Mouse (Mus musculus) CH12.LX (cell line): ENCODE data around the gene Ncf2. TPM values are rescaled to one million over a fixed set of nuclear protein-coding genes. Genes with fewer than 3 reads are reported as not detected.

Experiments used
- DNase-seq: peaks from one replicate; pipeline ENCODE4 v3.0.0-alpha.2; 2013; ENCODE audit errors: extremely low read depth
- H3K27ac ChIP-seq: 2 replicates; pipeline ENCODE4 v1.5.1; 2012; ENCODE audit warnings: low read depth, mild to moderate bottlenecking, control low read depth, moderate library complexity; ENCODE audit not compliant: insufficient read depth
- H3K27me3 ChIP-seq: replicated peaks from 2 replicates; pipeline ENCODE3; 2012; ENCODE audit warnings: inconsistent platforms
- H3K36me3 ChIP-seq, 2 experiments: replicated peaks in 1 of 2; 2 replicates each; pipeline versions ENCODE3 to v1.6.1; 2012; ENCODE audit warnings: inconsistent platforms in 1 of 2, low read length in 1 of 2, mild to moderate bottlenecking in 1 of 2, mixed read lengths in 1 of 2, moderate library complexity in 1 of 2; ENCODE audit not compliant: control insufficient read depth in 1 of 2, insufficient read depth in 1 of 2
- H3K4me1 ChIP-seq, 2 experiments: 2 replicates each; pipeline ENCODE4 v1.6.1; 2012; ENCODE audit warnings: inconsistent platforms in 1 of 2, moderate library complexity in 1 of 2; ENCODE audit not compliant: insufficient read depth in 2 of 2, control insufficient read depth in 1 of 2
- H3K4me2 ChIP-seq: 2 replicates; pipeline ENCODE4 v1.6.1; 2012; ENCODE audit warnings: low read depth, mild to moderate bottlenecking, control low read depth; ENCODE audit not compliant: poor library complexity, insufficient read depth, severe bottlenecking
- H3K4me3 ChIP-seq, 3 experiments: fragments of 150-350 bp in 1 of 3; sonication (generic) in 1 of 3; replicated peaks in 1 of 3; 2 replicates each; pipeline versions ENCODE3 to v1.5.1; 2011 to 2012; ENCODE audit warnings: low read depth in 2 of 3, low read length in 2 of 3, mild to moderate bottlenecking in 2 of 3, moderate library complexity in 2 of 3, control low read depth in 1 of 3, improper control_type of control experiment in 1 of 3, inconsistent platforms in 1 of 3, mixed read lengths in 1 of 3; ENCODE audit not compliant: poor library complexity in 1 of 3
- H3K79me2 ChIP-seq: replicated peaks from 2 replicates; pipeline ENCODE4 v1.6.1; 2012; ENCODE audit warnings: mild to moderate bottlenecking, moderate library complexity; ENCODE audit not compliant: control insufficient read depth, poor library complexity, insufficient read depth, severe bottlenecking; ENCODE audit errors: extremely low read depth
- H3K9ac ChIP-seq: 2 replicates; pipeline ENCODE4 v1.6.1; 2012; ENCODE audit warnings: low read depth, mild to moderate bottlenecking, control low read depth, moderate library complexity; ENCODE audit not compliant: insufficient read depth
- H3K9me3 ChIP-seq: replicated peaks from 2 replicates; pipeline ENCODE3; 2012; ENCODE audit warnings: low read length, inconsistent platforms, mixed read lengths
- CHD1 ChIP-seq: IDR thresholded peaks from 2 replicates; pipeline ENCODE4 v1.6.1; 2012; ENCODE audit warnings: low read depth, low read length, improper control_type of control experiment, inconsistent platforms
- CTCF ChIP-seq, 2 experiments: IDR thresholded peaks in 1 of 2; conservative IDR thresholded peaks in 1 of 2; 2 replicates each; pipeline ENCODE4 v1.5.1; 2011 to 2012; ENCODE audit warnings: low read depth in 2 of 2, low read length in 2 of 2, improper control_type of control experiment in 1 of 2, inconsistent platforms in 1 of 2, mild to moderate bottlenecking in 1 of 2, moderate library complexity in 1 of 2
- EP300 ChIP-seq: IDR thresholded peaks from 2 replicates; pipeline ENCODE4 v1.6.1; 2011; ENCODE audit warnings: low read length, improper control_type of control experiment
- ETS1 ChIP-seq: conservative IDR thresholded peaks from 2 replicates; pipeline ENCODE4 v1.6.1; 2012; ENCODE audit warnings: low read depth, mild to moderate bottlenecking, inconsistent platforms, low read length, improper control_type of control experiment, moderate library complexity
- HCFC1 ChIP-seq: IDR thresholded peaks from 2 replicates; pipeline ENCODE4 v1.6.1; 2012; ENCODE audit warnings: low read depth, mild to moderate bottlenecking, inconsistent platforms, low read length, improper control_type of control experiment
- IRF4 ChIP-seq: IDR thresholded peaks from 2 replicates; pipeline ENCODE4 v1.6.1; 2014; ENCODE audit warnings: low read depth, mild to moderate bottlenecking, inconsistent platforms, low read length, improper control_type of control experiment
- JUN ChIP-seq: IDR thresholded peaks from 2 replicates; pipeline ENCODE4 v1.6.1; 2011; ENCODE audit warnings: low read depth, mild to moderate bottlenecking, low read length, improper control_type of control experiment, moderate library complexity; ENCODE audit not compliant: insufficient read depth
- MAFK ChIP-seq: IDR thresholded peaks from 2 replicates; pipeline ENCODE4 v1.6.1; 2011; ENCODE audit warnings: low read length, improper control_type of control experiment; ENCODE audit not compliant: insufficient replicate concordance
- MAX ChIP-seq: IDR thresholded peaks from 2 replicates; pipeline ENCODE4 v1.6.1; 2011; ENCODE audit warnings: low read length, improper control_type of control experiment
- MAZ ChIP-seq: IDR thresholded peaks from 2 replicates; pipeline ENCODE4 v1.6.1; 2012; ENCODE audit warnings: low read depth, mild to moderate bottlenecking, inconsistent platforms, low read length, improper control_type of control experiment, moderate library complexity
- MEF2A ChIP-seq: IDR thresholded peaks from 2 replicates; pipeline ENCODE4 v1.6.1; 2014; ENCODE audit warnings: low read depth, mild to moderate bottlenecking, inconsistent platforms, low read length, improper control_type of control experiment, borderline replicate concordance
- PAX5 ChIP-seq: IDR thresholded peaks from 2 replicates; pipeline ENCODE4 v1.6.1; 2012; ENCODE audit warnings: low read length, inconsistent platforms, mixed read lengths
- POLR2A ChIP-seq: IDR thresholded peaks from 2 replicates; pipeline ENCODE4 v1.6.1; 2011; ENCODE audit warnings: low read depth, mild to moderate bottlenecking, improper control_type of control experiment, low read length
- RCOR1 ChIP-seq: conservative IDR thresholded peaks from 2 replicates; pipeline ENCODE4 v1.6.1; 2012; ENCODE audit warnings: low read depth, mild to moderate bottlenecking, inconsistent platforms, low read length, improper control_type of control experiment
- UBTF ChIP-seq: IDR thresholded peaks from 2 replicates; pipeline ENCODE4 v1.6.1; 2012; ENCODE audit warnings: low read depth, mild to moderate bottlenecking, inconsistent platforms, low read length, improper control_type of control experiment, moderate library complexity
- USF1 ChIP-seq: IDR thresholded peaks from 2 replicates; pipeline ENCODE4 v1.6.1; 2014; ENCODE audit warnings: low read depth, mild to moderate bottlenecking, inconsistent platforms, low read length, improper control_type of control experiment
- ZC3H11A ChIP-seq: IDR thresholded peaks from 2 replicates; pipeline ENCODE4 v1.6.1; 2012; ENCODE audit warnings: low read depth, mild to moderate bottlenecking, inconsistent platforms, low read length, improper control_type of control experiment
- ZNF384 ChIP-seq: IDR thresholded peaks from 2 replicates; pipeline ENCODE4 v1.6.1; 2012; ENCODE audit warnings: low read depth, low read length, improper control_type of control experiment, inconsistent platforms
- dilution Hi-C: fragments of 300-500 bp; cut with MboI; formaldehyde crosslinking; loops from 2 replicates; pipeline ENCODE4 v1.14.3; 2020; ENCODE audit warnings: low sequenced_read_pairs; ENCODE audit not compliant: extremely low pct_unique_long_range_greater_than_20kb, extremely low pct_ligation_motif_present
- in situ Hi-C: fragments of 300-500 bp; cut with MboI; formaldehyde crosslinking; loops from 3 replicates; pipeline ENCODE4 v1.14.3; 2019; ENCODE audit warnings: low sequenced_read_pairs, low pct_ligation_motif_present, low pct_unique_long_range_greater_than_20kb, mixed read lengths
- polyA plus RNA-seq: library from polyadenylated mRNA; unstranded; fragments of >175 nt; gene quantifications from 2 replicates; pipeline ENCODE4 v1.2.1, GENCODE M21; 2012; ENCODE audit warnings: low read depth; ENCODE audit not compliant: insufficient read length
- total RNA-seq, 2 experiments: library from RNA; depleted of rRNA; stranded (reverse); fragments of 300-350 nt in 1 of 2; fragments of >200 nt in 1 of 2; gene quantifications; 2 replicates each; pipeline ENCODE4 v1.2.3; 2012 to 2014

Gene Ncf2
- total and polyA plus RNA-seq, 3 experiments: 82.6 to 89.9 (median 89.2) TPM

GRCm38 (mm10) chr1:152840343-152840742 is 40.3 kb downstream of the Ncf2 start:
- Histone ChIP-seq H3K4me1 (peaks cover 10 to 76% of the 10 kb centered on the region in 2 experiments), H3K9me3 (no peaks in the 10 kb centered on the region), H3K4me3 (peak overlapping the region; percentile 36 to 59 (median 57)), H3K36me3 (peaks cover 35 to 77% of the 10 kb centered on the region in 2 experiments), H3K79me2 (peaks cover 13% of the 10 kb centered on the region), H3K27ac (peak overlapping the region; percentile 85), H3K27me3 (no peaks in the 10 kb centered on the region), H3K4me2 (peak overlapping the region; percentile 69), H3K9ac (peak overlapping the region; percentile 52)
- DNase-seq: peak; percentile 69
- TF ChIP-seq CHD1: 0 out of 2 replicates have a peak, but pooled peaks have one; percentile 38
- TF ChIP-seq ZC3H11A: no peak
- no peak for TF ChIP-seq PAX5
- no peak for TF ChIP-seq CTCF (conservative IDR thresholded peaks at IDR 0.05 in 1 of 2, IDR thresholded peaks at IDR 0.05 in 1 of 2; ENCODE audit: low read depth in 2 of 2, low read length in 2 of 2)
- no peak for TF ChIP-seq UBTF
- 0 out of 2 replicates have a peak, but pooled peaks have one; percentile 47 for TF ChIP-seq IRF4
- TF ChIP-seq MEF2A: peak; percentile 88
- TF ChIP-seq RCOR1: no peak
- TF ChIP-seq JUN: 0 out of 2 replicates have a peak, but pooled peaks have one; percentile 19
- TF ChIP-seq EP300: peak; percentile 51
- TF ChIP-seq MAFK: 0 out of 2 replicates have a peak, but pooled peaks have one; percentile 22
- TF ChIP-seq MAX: no peak
- TF ChIP-seq POLR2A: 0 out of 2 replicates have a peak, but pooled peaks have one; percentile 40
- in situ Hi-C loops: no loop called here
- dilution Hi-C loops: no loop called here

- Histone ChIP-seq H3K4me1 (peaks cover 10 to 76% of the 10 kb centered on the region in 2 experiments), H3K27ac (peak overlapping the region; percentile 85), H3K9ac (peak overlapping the region; percentile 52), H3K4me3 (no peak overlapping the region), H3K27me3 (no peaks in the 10 kb centered on the region), H3K4me2 (peak overlapping the region; percentile 78), H3K36me3 (peaks cover 37 to 79% of the 10 kb centered on the region in 2 experiments)
- in situ Hi-C loops: no loop called here
- dilution Hi-C loops: no loop called here
- no peak for DNase-seq
- TF ChIP-seq ZC3H11A: no peak
- peak; percentile 53 for TF ChIP-seq ETS1
- TF ChIP-seq ZNF384: peak; percentile 88
- 0 out of 2 replicates have a peak, but pooled peaks have one; percentile 1 for TF ChIP-seq MEF2A
- no peak for TF ChIP-seq MAZ
- no peak for TF ChIP-seq USF1
- TF ChIP-seq RCOR1: no peak
- TF ChIP-seq IRF4: peak; percentile 58; the same call in 1 of the 2 replicates
- TF ChIP-seq JUN: no peak
- TF ChIP-seq MAFK: peak; percentile 65; the same call in 1 of the 2 replicates
- TF ChIP-seq HCFC1: no peak
- TF ChIP-seq, all 38 proteins: peak for 5
- Histone ChIP-seq H3K79me2 (peaks cover 13% of the 10 kb centered on the region), H3K9me3 (no peaks in the 10 kb centered on the region)
Measured at GRCm38 (mm10) chr1:152841057-152841456, 41.1 kb downstream of the Ncf2 start.
